Mouse (Mus musculus) adrenal gland, adult (tissue): ENCODE data around the gene Ppp1r13l.
A peak's percentile ranks its signal among the peaks of the same experiment; 100 is the strongest.

ENCODE experiments used
- DNase-seq, 2 experiments: peaks; one replicate each; pipeline ENCODE4 v3.0.0; 2022 to 2023; ENCODE audit warnings: low spot score in 1 of 2; ENCODE audit not compliant: inconsistent age in 2 of 2

Ppp1r13l gene

GRCm38 (mm10) chr7:19409753-19410152, 50.2 kb downstream of the Ppp1r13l start:
- DNase-seq: no peak

- peak; percentile 75 to 87 for DNase-seq
Measured at GRCm38 (mm10) chr7:19410766-19411344, 51.3 kb downstream of the Ppp1r13l start.

DNA sequence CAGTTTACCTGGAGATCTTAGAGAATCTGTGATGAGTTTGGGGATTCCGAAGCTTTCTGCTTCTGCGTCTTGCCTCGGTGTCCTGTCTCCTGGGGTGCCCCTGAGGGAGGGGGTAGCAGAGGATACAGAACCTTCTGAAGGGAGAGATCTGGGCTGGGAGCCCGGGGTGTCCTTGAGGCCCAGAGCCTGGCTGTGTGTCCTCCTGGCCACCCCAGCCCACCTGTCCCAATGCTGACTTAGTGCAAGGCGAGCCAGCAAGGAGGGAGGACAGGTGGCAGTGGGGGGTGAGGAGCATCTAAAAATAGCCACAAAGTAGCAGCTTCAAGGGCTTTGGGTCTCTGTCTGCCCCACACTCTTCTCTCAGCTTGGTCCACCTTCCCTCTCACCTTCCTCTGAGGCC, 52.2 kb downstream of the Ppp1r13l start:
- DNase-seq: peak in 1 of 2 experiments; percentile 37

GRCm38 (mm10) chr7:19413525-19413924, 54.0 kb downstream of the Ppp1r13l start:
- no peak for DNase-seq

DNA sequence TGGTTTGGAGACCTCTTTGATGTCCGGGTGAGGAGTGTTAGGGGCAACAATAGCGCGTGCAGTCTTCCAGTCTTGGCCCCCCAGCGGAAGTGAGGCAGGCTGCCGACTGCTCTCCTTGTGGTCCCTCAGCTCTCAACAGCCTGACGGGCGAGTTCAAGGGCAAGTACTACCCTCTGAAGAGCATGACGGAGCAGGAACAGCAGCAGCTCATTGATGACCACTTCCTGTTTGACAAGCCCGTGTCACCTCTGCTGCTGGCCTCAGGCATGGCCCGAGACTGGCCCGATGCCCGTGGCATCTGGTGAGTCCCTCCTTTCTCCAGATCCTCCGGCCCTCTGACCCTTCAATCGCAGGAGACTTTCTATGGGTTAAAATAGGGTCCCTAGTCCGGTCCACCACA, 57.0 kb downstream of the Ppp1r13l start:
- no peak for DNase-seq

GRCm38 (mm10) chr7:19420121-19420520, 60.6 kb downstream of the Ppp1r13l start:
- no peak for DNase-seq

GRCm38 (mm10) chr7:19420821-19421636, 61.5 kb downstream of the Ppp1r13l start:
- DNase-seq: peak; percentile 92 to 95

GRCm38 (mm10) chr7:19423083-19423482, 63.5 kb downstream of the Ppp1r13l start:
- DNase-seq: no peak

- DNase-seq: no peak
Measured at GRCm38 (mm10) chr7:19424051-19424450, 64.5 kb downstream of the Ppp1r13l start.

DNA sequence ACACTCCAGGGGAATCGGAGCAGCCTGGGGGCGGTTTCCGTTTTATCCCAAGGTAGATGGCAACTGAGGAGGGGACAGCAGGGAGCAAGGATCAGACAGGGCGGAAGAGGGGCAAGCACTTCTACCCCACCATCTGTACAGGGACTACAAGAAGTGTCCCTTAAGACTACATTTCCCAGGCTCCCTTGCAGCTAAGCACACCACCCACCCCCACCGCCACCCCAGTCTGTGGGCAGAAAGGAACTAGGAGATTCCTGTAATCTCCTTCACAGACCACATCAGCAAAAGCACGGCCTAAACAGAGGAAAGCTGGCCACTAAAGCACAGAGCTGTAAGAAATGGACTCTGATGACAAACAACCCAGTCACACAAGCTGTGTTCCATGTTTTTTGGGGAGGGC, 66.8 kb downstream of the Ppp1r13l start:
- DNase-seq: no peak

DNA sequence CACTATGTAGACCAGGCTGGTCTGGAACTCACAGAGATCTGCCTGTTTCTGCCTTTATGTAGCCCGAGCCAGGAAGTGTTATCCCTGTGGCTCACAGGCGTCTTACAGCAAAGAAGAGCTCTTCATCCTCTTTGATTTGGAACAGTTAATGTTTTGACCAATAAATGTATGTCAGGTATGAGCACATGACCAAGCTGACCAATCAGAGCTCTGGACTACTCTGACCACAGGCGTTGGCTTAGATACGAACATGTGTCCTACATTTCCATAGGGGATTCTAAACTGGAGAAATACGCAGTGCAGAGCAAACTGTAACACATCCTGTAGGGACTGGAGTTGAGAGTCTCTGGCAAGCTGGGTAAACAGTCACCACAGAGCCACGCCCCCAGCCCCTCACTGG, 67.3 kb downstream of the Ppp1r13l start:
- no peak for DNase-seq
